In the genomic region with DNA sequence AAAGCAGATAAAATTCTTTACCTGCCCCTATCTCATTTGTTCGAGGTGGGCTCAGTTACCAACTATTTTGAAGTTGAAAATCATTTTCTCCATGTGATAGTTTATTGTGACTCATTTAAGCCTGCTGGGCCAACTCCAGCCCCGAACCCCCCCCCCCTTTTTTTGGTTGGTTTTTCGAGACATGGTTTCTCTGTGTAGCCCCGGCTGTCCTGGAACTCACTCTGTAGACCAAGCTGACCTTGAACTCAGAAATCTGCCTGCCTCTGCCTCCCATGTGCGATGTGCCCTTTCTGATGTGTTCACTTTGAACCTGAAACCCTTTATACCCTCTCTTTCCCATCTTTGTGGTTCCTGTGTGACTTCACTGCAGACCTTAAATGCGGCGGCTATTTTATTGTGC, we compare ENCODE assay signal across 8 mouse cellular contexts. TPM values are rescaled to one million over a fixed set of nuclear protein-coding genes. Genes with fewer than 3 reads are reported as not detected.
DNase-seq lines count a peak whose midpoint lies in the region; ATAC-seq and TF ChIP-seq lines count a peak whose summit lies in the region.

No protein-coding gene starts in this region.

- peak overlapping the region; percentile 82; the same call in 1 of the 2 replicates for H3K27ac ChIP-seq in kidney, embryonic 14.5 days (ENCODE audit: low read depth, low read length)
- H3K27ac ChIP-seq in bone marrow, adult 2 months (ENCODE audit: control insufficient read depth, insufficient read depth, low read depth, low read length, poor library complexity), result no peak overlapping the region
- H3K27ac ChIP-seq in hindbrain, embryonic 15.5 days (replicated peaks), result peak overlapping the region; percentile 95
- peak overlapping the region; percentile 94 for H3K27ac ChIP-seq in midbrain, embryonic 16.5 days (ENCODE audit: low read length)

- TF ChIP-seq POLR2A in bone marrow, adult 2 months (IDR thresholded peaks at IDR 0.05; ENCODE audit: borderline replicate concordance, control insufficient read depth, low read depth, low read length), result no peak

- no peaks in the 10 kb centered on the region for H3K36me3 ChIP-seq in kidney, embryonic 14.5 days (ENCODE audit: control insufficient read depth, insufficient read depth, low read length)
- no peaks in the 10 kb centered on the region for H3K36me3 ChIP-seq in hindbrain, embryonic 15.5 days
- H3K36me3 ChIP-seq in midbrain, embryonic 16.5 days (ENCODE audit: control insufficient read depth, insufficient read depth, low read length), result no peaks in the 10 kb centered on the region

- H3K4me1 ChIP-seq in kidney, embryonic 14.5 days (ENCODE audit: control insufficient read depth, insufficient read depth, low read length), result no peaks in the 10 kb centered on the region
- H3K4me1 ChIP-seq in bone marrow, adult 2 months (ENCODE audit: control insufficient read depth, insufficient read depth, low read length), result no peaks in the 10 kb centered on the region; the same call in 1 of the 2 replicates
- peaks cover 8% of the 10 kb centered on the region for H3K4me1 ChIP-seq in hindbrain, embryonic 15.5 days (replicated peaks)
- peaks cover 5% of the 10 kb centered on the region; the same call in 1 of the 2 replicates for H3K4me1 ChIP-seq in midbrain, embryonic 16.5 days (ENCODE audit: control insufficient read depth, insufficient read depth, low read length)

- H3K4me2 ChIP-seq in kidney, embryonic 14.5 days (replicated peaks; ENCODE audit: low read depth, low read length), result peak overlapping the region; percentile 36
- peak overlapping the region; percentile 56 for H3K4me2 ChIP-seq in hindbrain, embryonic 15.5 days
- H3K4me2 ChIP-seq in midbrain, embryonic 16.5 days (ENCODE audit: low read length), result peak overlapping the region; percentile 51

- peak overlapping the region; percentile 49 for H3K4me3 ChIP-seq in kidney, embryonic 14.5 days (ENCODE audit: low read length)
- H3K4me3 ChIP-seq in bone marrow, adult 2 months (replicated peaks; ENCODE audit: control insufficient read depth, low read depth, low read length), result peak overlapping the region; percentile 93
- H3K4me3 ChIP-seq in hindbrain, embryonic 15.5 days, result peak overlapping the region; percentile 60
- H3K4me3 ChIP-seq in midbrain, embryonic 16.5 days (ENCODE audit: low read depth, low read length), result peak overlapping the region; percentile 52

- H3K9ac ChIP-seq in kidney, embryonic 14.5 days (ENCODE audit: low read depth, low read length), result no peak overlapping the region
- peak overlapping the region; percentile 58 for H3K9ac ChIP-seq in hindbrain, embryonic 15.5 days
- H3K9ac ChIP-seq in midbrain, embryonic 16.5 days (ENCODE audit: low read depth, low read length), result peak overlapping the region; percentile 70; the same call in 1 of the 2 replicates

- no peaks in the 10 kb centered on the region for H3K27me3 ChIP-seq in kidney, embryonic 14.5 days (ENCODE audit: control insufficient read depth, insufficient read depth, low read length)
- H3K27me3 ChIP-seq in hindbrain, embryonic 15.5 days, result no peaks in the 10 kb centered on the region
- no peaks in the 10 kb centered on the region for H3K27me3 ChIP-seq in midbrain, embryonic 16.5 days (ENCODE audit: control insufficient read depth, insufficient read depth, low read depth, low read length)

- peak; percentile 33 for ATAC-seq in kidney, embryonic 14.5 days (ENCODE audit: low FRiP score, low TSS enrichment)
- ATAC-seq in hindbrain, embryonic 15.5 days (ENCODE audit: low FRiP score, low read depth), result peak; percentile 32; the same call in 1 of the 2 replicates
- ATAC-seq in midbrain, embryonic 16.5 days, result peak; percentile 29; the same call in 1 of the 2 replicates
- ATAC-seq in erythroid progenitor cell, adult 5-6 weeks (replicated peaks; ENCODE audit: low FRiP score, poor library complexity, severe bottlenecking), result no peak

- no peak for DNase-seq in kidney, postnatal 36 days
- DNase-seq in urinary bladder, adult 2 months (ENCODE audit: low spot score), result no peak
- no peak for DNase-seq in adrenal gland, adult 18-20 months (ENCODE audit: low spot score in 2 of 2)

- WGBS in kidney, embryonic 14.5 days, result 49% methylated on average over 7 of the region's 7 CpGs
- 42% methylated on average over 7 of the region's 7 CpGs for WGBS in bone marrow, adult 2 months
- WGBS in hindbrain, embryonic 15.5 days, result 56% methylated on average over 7 of the region's 7 CpGs
- WGBS in midbrain, embryonic 16.5 days, result 48% methylated on average over 7 of the region's 7 CpGs

- no peak for TF ChIP-seq CTCF in bone marrow, adult 2 months (IDR thresholded peaks at IDR 0.05; ENCODE audit: control insufficient read depth, insufficient read depth, low read length)

- H3K9me3 ChIP-seq in kidney, embryonic 14.5 days (ENCODE audit: control insufficient read depth, low read length), result no peaks in the 10 kb centered on the region
- no peaks in the 10 kb centered on the region for H3K9me3 ChIP-seq in hindbrain, embryonic 15.5 days
- no peaks in the 10 kb centered on the region for H3K9me3 ChIP-seq in midbrain, embryonic 16.5 days (replicated peaks; ENCODE audit: control insufficient read depth, low read length, poor library complexity, severe bottlenecking)

RNA-seq across cellular contexts. Expression of gene Slc25a53, which starts 0.4 kb away (rescaled TPM):
- 10.7 and 14.0 TPM in 2 replicates for polyA plus RNA-seq in kidney, embryonic 14.5 days (2014; fragmentation: Nextera tagmentation; extraction: Ambion mirVana)
- 3.7 and 8.0 TPM in 2 replicates for polyA plus RNA-seq in bone marrow, adult 2 months (2011; ENCODE audit: insufficient read depth, insufficient read length, low replicate concordance, missing spikeins)
- polyA plus RNA-seq in hindbrain, embryonic 15.5 days (2015; fragmentation: Nextera tagmentation; extraction: Ambion mirVana), result 12.1 and 14.6 TPM in 2 replicates
- 14.5 and 14.8 TPM in 2 replicates for polyA plus RNA-seq in midbrain, embryonic 16.5 days (2015; fragmentation: Nextera tagmentation; extraction: Ambion mirVana)
- 5.9 and 6.8 TPM in 2 replicates for polyA plus RNA-seq in urinary bladder, adult 2 months (2012; rRNA removed)
- 1.4 and 1.7 TPM in 2 replicates for total RNA-seq in erythroid progenitor cell, adult 5-6 weeks (2015; ENCODE audit: low replicate concordance)
- total RNA-seq in erythroid progenitor cell, adult 5-6 weeks (2017; ENCODE audit: low replicate concordance), result 0.91 and 4.5 TPM in 2 replicates
- 1 to 10 TPM; 5.7 to 6.2 TPM for total RNA-seq in adrenal gland, adult 18-20 months (2021)

RNA-seq across cellular contexts. Expression of gene Fam199x, which starts 10.9 kb away (rescaled TPM):
- 11.1 and 16.8 TPM in 2 replicates for polyA plus RNA-seq in kidney, embryonic 14.5 days (2014; fragmentation: Nextera tagmentation; extraction: Ambion mirVana)
- polyA plus RNA-seq in bone marrow, adult 2 months (2011; ENCODE audit: insufficient read depth, insufficient read length, low replicate concordance, missing spikeins), result 0.43 and 1.6 TPM in 2 replicates
- polyA plus RNA-seq in hindbrain, embryonic 15.5 days (2015; fragmentation: Nextera tagmentation; extraction: Ambion mirVana), result 7.2 and 7.3 TPM in 2 replicates
- polyA plus RNA-seq in midbrain, embryonic 16.5 days (2015; fragmentation: Nextera tagmentation; extraction: Ambion mirVana), result 10.0 and 10.4 TPM in 2 replicates
- polyA plus RNA-seq in urinary bladder, adult 2 months (2012; rRNA removed), result 2.7 and 3.2 TPM in 2 replicates
- total RNA-seq in erythroid progenitor cell, adult 5-6 weeks (2015; ENCODE audit: low replicate concordance), result 0.36 and 4.2 TPM in 2 replicates
- 1.1 and 1.3 TPM in 2 replicates for total RNA-seq in erythroid progenitor cell, adult 5-6 weeks (2017; ENCODE audit: low replicate concordance)
- total RNA-seq in adrenal gland, adult 18-20 months (2021), result 1 to 10 TPM; 4.8 to 5.0 TPM

RNA-seq across cellular contexts. Expression of gene Zcchc18, which starts 45.5 kb away (rescaled TPM):
- polyA plus RNA-seq in kidney, embryonic 14.5 days (2014; fragmentation: Nextera tagmentation; extraction: Ambion mirVana), result 21.7 and 31.1 TPM in 2 replicates
- 1.3 TPM in 1 of 2 replicates, not detected in the other for polyA plus RNA-seq in bone marrow, adult 2 months (2011; ENCODE audit: insufficient read depth, insufficient read length, low replicate concordance, missing spikeins)
- polyA plus RNA-seq in hindbrain, embryonic 15.5 days (2015; fragmentation: Nextera tagmentation; extraction: Ambion mirVana), result 409 and 412 TPM in 2 replicates
- polyA plus RNA-seq in midbrain, embryonic 16.5 days (2015; fragmentation: Nextera tagmentation; extraction: Ambion mirVana), result 473 and 553 TPM in 2 replicates
- 1.3 and 1.5 TPM in 2 replicates for polyA plus RNA-seq in urinary bladder, adult 2 months (2012; rRNA removed)
- total RNA-seq in erythroid progenitor cell, adult 5-6 weeks (2015; ENCODE audit: low replicate concordance), result 0.72 TPM in 1 of 2 replicates, not detected in the other
- total RNA-seq in erythroid progenitor cell, adult 5-6 weeks (2017; ENCODE audit: low replicate concordance), result 0.64 TPM in 1 of 2 replicates, not detected in the other
- total RNA-seq in adrenal gland, adult 18-20 months (2021), result 10 to 100 TPM; 14.2 to 17.2 TPM
